Mouse (Mus musculus): ENCODE measurements around the gene Tor4a.

Tor4a gene

DNA sequence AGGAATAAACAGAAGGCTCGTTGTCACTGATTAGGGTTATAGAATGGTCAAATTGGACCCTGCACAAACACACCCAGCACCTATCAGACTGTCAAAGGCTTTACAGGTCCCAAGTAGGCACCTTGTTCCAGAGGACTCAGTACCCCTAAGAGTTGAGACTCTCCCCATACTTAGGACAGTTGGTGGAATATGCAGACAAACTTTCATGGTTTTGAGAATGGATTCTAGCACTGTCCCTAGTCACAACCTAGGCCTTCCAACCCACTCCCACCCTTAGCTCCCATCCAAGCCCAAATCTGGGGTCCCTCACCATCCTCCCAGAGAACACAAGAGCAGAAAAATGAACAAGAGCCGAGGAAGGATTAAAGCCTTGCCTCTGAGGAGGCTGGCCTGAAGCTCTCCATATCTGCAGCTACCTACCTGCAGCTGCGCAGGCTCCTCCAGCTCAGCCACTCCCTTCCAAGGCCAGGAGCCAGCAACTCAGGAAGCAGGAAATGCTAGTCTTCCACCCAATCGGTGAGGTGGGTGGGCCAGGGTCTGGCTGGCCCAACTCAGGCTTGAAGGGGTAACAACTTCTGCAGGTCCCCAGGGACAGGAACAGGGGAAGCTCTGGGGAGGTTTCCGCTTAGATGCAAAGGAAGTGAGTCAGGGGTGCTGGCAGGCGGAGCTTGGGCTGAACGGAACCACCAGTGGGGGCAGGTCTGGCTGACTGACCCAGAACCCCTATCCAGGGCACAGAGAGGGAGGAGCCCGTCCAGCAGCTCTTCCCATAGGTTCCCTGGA lies at the start of gene Tor4a:
Gene Tor4a, minus strand, starts transcription at position 715 of the 783 bp plus-strand sequence.
- DNase-seq (ENCODE audit: low spot score), result peak; percentile 50

DNA sequence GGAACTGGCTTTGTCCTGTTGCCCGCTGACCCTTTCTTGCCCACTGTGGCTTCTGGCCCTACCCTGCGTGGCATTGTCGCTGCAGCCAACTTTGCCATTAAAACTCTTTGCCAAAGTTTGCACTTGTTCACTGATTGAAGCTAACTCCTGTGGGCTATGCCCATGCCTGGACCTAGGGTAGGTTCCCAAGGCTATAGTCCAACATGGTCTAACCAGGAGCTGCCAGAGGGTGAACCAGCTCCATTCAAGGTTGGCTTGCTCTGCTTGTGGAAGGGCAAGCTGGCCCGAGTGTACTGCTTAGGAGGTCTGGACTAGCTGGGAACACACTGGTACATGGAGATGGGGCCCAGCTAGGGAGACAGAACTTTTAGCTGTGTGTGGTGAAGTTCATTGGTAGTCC lies 47.5 kb upstream of the Tor4a start:
- DNase-seq (ENCODE audit: low spot score), result no peak

DNA sequence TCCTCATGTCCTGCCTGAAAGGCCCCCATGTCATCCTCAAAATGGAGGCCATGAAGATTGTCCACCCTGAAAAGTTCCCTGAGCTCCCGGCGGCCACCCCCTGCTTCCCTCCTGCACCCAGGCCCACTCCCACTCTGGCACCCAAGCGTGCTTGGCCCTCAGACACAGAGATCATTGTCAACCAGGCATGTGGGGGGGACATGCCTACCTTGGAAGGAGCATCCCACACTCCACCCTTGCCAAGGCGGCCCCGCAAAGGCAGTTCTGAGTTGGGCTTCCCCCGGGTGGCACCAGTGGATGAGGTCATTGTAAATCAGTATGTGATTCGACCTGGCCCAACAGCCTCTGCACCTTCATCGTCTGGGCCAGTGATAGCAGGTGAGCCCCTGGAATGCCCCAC lies 46.7 kb upstream of the Tor4a start:
- DNase-seq (ENCODE audit: low spot score), result no peak

DNA sequence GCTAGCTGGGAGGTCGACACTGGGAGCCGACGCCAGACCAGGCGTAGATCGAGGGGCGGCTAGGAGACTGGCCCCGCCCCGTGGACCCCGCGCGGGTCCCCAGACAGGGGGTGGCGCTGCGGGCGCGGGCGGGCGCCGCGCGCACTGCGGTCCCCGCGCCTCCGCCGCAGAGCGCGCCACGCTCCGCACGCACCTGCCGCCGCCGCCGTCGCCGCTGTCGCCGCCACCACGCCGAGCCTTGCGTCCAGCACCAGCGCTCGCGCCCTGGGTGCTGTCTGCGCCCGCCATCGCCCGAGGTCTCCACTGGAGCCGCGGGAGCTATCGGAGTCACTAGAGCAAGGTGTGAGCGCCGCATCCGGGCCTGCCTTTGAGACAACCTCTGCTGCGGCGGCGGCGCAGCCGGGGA lies 45.4 kb upstream of the Tor4a start, which contains the start of the genes Rnf208 and Cysrt1:
Gene Rnf208, plus strand, starts transcription at position 155 of the 406 bp plus-strand sequence.
Gene Cysrt1, minus strand, starts transcription at position 352 of the 406 bp plus-strand sequence.
- DNase-seq (ENCODE audit: low spot score), result peak; percentile 38

DNA sequence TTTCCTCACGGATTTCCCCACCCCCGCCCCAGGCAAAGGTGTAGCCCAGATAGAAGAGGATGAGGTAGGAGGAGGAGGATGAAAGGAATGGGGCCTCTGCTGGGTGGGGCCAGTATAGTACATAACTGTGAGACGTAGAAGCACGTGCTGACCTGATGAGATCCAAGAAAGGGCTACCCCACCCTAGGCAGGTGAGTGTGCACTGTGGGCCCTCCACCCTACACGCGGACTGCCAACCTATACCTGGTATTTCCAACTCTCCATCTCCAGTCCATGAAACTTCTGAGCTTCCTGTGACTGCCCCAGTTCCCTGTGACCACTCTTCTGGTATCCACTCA lies 44.7 kb upstream of the Tor4a start:
- DNase-seq (ENCODE audit: low spot score), result no peak

DNA sequence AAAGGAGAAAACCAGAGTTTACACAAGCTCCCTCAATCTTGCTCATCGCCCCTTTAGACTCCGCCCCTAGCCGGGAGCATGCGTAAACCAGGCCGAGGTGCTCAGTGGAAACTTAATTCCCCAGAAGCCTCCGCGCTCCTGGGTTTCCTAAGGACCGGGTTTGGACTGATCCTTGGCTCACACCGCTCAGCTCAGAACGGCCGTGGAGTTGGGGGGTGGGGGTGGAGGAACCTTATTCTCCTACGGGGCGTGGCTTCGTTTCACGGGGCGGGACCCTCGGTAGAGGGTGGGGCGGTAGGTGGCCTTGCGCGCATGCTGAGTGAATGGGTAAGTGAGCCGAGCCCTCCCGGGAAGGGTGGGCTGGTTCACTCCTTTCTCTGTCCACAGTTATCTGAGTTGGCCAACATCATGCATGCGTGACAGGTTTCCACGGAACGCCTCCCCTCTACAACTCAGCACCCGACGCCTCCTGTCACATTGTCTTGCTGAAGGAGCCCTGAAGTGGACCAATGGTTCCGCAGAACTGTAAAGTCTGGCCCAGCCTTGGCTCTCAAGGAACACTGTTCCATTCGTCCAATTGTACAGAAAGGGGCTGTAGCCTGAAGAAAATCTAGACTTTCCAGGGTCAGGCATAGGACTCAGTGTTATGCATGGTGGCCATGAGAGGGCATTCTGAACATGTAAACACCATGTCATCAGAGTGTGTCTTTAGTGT lies 44.2 kb upstream of the Tor4a start:
- peak; percentile 86 for DNase-seq (ENCODE audit: low spot score)

DNA sequence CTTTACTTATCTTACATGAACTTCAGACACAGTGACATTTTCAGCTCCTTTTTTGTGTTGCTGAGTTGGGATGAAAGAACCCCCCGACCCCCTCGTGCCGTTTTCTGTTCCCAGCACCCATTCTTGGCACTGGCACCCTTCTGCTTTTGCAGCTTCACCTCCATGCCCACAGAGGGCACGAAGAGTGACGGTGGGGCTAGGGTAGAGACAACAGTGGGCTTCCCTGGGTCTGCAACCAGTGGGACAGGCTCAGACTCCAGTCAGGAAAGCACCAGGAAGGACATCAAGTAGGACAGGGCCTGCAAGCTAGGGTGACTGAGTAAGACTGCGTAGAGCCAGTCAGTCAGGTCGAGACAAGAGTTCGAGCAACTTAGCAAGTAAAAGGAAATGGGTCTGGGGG lies 43.6 kb upstream of the Tor4a start:
- no peak for DNase-seq (ENCODE audit: low spot score)

DNA sequence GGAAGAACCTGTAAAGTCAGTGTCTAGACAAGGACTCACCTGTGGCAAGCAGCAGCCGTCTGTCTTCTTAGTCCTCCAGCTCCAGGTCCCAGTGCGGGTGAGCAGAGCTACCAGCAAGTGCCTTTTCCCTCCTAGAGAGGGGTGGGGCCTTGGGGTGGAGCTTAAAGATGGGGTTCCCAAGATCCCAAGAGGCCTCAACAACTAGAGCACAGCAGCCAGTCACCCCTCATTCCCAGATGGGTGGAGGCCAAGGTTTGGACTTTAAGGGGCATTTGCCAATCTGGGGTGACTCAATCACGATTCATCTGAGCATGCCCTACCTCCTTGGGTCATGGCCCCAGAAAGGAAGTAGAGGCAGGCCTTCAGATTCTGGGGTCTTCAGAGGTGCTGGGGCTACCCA lies 43.1 kb upstream of the Tor4a start:
- DNase-seq (ENCODE audit: low spot score), result no peak

DNA sequence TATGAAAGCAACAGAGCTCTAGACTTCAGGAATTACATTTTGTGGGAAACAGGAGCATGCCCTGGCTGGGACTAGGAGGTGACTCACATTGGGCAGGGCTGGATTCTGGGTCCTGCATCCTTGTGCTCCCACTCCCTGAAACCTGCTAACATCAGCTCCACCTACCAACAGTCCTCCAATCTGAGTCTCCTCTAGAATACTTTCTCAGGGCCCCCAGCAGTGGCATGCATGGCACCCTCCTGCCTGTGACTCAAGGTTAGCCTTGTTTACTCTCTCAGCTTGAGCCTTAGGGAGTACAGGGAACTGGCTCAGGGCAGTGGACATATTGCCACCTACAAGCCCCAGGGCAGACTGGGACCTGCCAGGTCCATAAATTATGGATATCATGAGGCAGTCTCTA lies 41.4 kb upstream of the Tor4a start:
- DNase-seq (ENCODE audit: low spot score), result no peak

DNA sequence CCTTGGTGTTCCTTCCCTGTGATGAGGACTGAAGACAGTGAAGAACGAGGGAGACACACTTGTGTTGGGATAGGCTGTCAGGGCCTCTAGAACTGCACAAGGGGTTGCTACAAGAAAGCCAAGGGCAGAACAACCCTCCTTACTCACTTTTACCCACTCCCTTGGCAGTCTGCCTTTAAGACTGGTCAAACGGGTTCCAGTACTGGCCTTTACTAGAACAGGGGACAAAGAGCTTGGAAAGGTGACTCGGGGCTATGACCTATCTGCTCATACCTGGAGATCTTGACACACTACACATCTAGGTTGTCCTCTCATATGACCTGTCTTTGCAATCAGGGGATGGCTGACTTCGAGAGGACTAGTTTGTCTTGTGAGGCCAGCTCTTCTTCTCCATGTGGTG lies 40.8 kb upstream of the Tor4a start:
- DNase-seq (ENCODE audit: low spot score), result no peak

DNA sequence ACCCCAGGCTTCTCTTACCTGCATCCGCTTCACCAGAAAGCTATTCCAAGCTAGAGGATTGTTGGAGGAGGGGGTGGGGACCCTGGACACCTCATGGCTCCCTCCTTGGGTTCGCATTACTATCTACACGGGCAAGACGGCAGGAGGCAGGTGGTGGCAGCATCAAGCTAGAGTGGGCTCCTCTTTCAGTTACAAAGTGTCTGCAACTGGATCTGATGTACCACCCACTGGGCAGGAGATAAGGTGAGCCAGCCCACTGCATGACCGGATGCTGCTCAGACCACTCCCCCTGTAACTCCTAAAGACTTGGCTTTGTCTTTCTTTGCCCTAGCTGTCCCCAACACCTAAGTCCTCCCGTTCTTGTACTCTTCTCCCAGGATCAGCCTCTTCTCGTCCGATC lies 39.9 kb upstream of the Tor4a start, which contains the start of gene Rnf224:
Gene Rnf224, minus strand, starts transcription at position 174 of the 400 bp plus-strand sequence.
- peak; percentile 17 for DNase-seq (ENCODE audit: low spot score)

DNA sequence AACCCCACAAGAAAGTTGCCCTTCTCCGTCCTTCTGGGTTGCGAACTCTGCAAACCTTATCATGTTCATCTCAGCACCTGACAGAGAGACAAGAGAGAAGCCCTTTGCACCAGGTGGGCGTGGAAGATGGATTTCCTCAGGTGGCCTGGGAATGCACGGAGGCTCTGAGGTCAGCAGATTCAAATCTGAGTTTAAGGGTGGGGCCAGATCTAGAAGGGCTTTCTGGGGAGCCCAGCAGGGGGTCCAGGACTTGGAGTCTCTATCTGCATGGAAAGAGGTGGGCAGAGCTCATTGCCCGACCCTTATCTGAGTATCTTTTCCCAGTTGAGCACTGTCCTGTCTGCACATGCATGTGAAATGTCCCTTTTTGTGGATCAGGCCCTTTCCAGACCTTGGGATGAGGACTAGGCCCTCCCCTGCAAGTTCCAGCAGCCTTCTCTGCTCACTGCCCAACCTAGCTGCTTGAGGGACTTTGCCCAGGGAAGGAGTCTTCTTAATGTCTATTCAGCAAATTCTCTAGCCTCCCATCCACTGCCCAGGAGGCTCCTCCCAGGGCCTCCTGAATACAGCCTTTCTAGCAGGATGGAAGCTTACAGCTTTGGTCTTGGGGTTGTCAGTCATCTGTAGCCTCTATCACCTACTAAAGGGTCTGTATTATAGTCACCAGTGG lies 38.0 kb upstream of the Tor4a start:
- no peak for DNase-seq (ENCODE audit: low spot score)

DNA sequence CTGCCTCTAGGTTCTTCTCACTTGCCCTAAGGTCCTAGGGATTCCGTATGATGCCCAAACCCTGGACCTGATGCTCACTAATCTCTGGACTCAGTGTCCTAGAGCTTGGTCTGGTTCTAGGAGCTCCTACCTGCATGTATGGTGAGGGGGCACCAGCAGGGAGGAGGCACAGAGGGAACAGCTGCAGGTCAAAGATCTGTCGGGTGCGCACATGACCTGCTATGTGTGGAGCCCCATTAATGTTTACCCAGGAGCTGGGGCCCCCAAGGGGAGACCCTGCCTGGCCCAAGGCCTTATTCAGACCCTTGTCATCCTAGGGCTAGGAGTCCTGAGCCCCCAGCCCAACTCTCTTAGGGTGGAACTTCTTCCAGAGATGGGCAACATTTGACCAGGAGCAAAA lies 37.4 kb upstream of the Tor4a start, which contains the start of gene Slc34a3:
Gene Slc34a3, minus strand, starts transcription at position 315 of the 400 bp plus-strand sequence.
- DNase-seq (ENCODE audit: low spot score), result no peak

DNA sequence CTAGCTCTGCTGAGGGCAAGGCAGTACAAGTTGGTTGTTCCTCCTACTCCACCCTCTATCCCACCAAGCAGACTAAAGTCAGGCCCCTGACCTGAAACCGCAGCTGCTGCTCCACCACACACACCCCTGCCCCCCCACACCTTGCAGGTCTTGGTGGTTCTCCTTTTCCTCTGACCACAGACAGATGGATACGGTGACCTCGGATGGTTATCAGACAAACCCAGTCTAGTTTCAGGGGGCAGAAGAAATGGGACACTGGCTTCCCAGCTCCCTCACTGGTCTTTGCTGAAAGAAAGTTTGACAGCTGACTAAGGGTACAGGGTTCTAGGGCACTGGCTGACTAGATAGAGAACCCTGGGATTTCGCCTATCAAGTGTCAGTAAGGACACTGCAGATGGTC lies 36.7 kb upstream of the Tor4a start:
- no peak for DNase-seq (ENCODE audit: low spot score)

DNA sequence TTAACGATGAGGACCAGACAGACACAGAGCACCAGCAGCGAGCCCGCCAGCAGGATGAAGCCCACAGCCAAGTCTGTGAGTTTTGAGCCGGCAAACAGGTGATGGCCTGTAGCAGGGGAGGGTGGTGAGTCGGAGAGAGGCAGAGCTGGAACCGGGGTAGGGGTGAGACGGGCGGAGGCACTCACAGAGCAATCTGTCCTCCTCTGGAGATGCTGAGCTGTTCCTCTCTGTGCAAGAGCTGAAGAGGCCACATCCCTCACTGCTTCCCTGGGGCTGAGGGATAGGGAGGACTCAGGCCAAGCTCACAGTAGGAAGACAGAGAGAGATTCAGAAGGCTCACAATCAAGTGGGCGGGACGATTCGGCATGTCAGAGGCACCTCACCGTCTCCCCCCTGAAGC lies 34.4 kb upstream of the Tor4a start:
- DNase-seq (ENCODE audit: low spot score), result no peak

DNA sequence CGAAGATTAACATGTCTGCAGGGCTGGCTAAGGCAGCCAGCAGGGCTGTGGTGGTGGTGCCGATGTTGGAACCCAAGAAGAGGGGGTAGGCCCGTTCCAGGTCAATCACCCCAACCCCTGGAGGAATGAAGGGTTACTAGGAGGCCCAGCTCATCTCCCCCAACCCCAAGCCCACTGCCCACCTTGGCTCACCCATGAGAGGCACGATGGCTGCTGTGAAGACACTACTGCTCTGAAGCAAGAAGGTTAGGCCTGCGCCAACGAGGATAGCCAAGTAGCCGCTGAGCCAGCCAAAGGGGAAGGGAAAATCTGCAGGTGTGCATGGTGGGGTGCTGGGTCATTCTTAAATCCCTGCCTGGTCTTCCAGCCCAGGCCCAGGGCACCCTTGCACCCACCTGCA lies 33.9 kb upstream of the Tor4a start:
- DNase-seq (ENCODE audit: low spot score), result no peak

DNA sequence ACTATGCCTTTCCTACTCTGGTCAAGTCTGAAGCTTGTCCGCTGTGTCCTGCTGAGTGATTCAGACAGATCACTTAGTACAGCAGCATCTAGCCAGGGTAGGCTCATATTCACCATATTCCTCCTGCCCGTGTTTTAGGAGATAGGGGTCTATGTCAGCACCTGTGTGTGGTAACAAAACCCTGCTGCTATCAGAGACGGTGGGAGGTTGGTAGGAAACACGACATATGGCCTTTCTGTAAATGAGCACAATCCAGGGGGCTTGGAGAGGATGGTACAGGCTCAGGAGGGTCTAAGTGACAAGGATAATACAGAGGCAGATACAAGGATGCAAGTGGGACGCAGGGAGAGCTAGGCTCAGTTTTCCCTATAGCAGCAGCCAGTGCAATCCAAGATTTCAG lies 32.9 kb upstream of the Tor4a start:
- no peak for DNase-seq (ENCODE audit: low spot score)

DNA sequence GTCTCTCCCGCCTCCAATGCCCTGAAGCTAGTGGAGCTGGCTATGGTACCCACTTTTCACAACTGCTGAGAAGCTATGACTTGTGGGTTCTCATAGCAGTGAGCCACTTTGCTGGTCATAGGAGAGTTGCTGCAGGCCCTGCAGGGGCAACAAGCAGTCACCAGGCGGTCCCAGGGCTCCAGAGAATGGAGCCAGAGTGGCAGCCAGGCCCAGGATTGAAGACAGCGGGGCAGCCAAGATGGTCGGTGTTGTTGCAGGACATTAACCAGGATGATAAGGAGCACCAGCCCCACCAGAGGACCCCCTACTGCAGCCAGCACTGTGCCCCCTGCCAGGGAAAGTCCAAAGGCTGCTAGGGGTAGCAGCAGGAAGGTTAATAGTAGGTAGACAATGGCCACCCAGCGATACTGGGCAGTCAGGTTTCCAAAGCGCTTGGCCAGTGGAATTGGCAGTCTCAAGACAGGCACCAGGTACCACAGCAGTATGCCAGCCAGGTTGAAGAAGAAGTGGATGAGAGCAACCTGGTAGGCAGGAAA lies 32.4 kb upstream of the Tor4a start:
- no peak for DNase-seq (ENCODE audit: low spot score)

DNA sequence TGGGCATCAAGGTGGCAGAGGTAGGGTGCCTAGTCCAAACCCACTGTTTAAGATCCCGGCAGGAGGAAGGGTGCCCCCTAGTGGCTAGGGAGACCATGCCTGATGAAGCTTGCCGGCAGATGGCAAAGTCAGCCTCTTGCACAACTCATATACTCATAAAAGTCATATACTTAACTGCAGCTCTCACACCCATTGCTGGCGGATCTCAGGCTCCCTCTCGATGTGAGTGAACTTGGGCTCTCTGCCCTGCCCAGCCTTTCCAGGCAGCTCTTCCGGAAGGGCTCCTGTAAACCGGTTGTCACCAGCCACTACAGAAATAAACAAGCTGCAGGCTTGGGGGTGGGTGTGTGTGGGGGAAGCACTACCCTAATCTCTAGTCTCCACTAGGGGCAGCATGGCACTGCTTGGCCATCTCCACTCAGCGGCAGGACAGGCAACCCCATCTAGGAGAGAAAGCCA lies 31.8 kb upstream of the Tor4a start:
- peak; percentile 91 for DNase-seq (ENCODE audit: low spot score)

DNA sequence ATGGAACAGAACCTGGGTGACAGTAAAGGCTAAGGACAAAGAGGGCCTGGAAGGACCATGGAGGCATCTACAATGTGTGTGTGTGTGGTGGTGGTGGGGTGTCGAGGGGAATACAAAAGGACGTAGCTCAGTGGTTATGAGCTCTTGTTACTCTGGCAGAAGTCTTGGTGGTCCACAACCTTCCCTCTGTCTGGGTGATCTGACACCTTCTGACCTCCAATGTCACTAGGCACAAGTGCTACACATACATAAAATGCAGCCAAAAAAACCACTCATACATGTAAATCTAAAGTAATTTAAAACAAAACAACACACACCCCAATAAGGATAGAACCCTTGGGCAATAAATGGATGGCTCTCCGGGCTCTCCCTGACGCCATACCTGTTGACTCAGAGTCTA lies 30.7 kb upstream of the Tor4a start:
- no peak for DNase-seq (ENCODE audit: low spot score)

DNA sequence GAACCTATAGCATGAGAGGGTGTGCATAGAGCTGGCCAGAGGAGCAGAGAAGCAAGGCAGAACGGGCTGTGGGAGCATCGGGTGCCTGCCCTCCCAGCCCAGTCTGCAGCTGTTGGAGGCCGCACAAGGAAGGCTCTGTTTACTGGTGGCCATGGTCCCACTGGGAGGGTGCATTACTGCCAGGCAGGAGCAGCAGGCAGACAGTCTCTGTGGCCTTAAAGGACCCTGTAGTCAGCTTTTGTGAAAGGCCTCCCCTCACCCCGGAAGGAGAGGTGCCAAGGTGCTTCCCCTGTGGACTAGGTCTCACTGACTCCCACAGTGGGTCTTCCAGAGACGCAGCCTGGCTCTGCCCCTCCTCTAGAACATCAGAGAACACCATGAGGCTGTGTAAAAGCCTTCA lies 30.2 kb upstream of the Tor4a start:
- no peak for DNase-seq (ENCODE audit: low spot score)

DNA sequence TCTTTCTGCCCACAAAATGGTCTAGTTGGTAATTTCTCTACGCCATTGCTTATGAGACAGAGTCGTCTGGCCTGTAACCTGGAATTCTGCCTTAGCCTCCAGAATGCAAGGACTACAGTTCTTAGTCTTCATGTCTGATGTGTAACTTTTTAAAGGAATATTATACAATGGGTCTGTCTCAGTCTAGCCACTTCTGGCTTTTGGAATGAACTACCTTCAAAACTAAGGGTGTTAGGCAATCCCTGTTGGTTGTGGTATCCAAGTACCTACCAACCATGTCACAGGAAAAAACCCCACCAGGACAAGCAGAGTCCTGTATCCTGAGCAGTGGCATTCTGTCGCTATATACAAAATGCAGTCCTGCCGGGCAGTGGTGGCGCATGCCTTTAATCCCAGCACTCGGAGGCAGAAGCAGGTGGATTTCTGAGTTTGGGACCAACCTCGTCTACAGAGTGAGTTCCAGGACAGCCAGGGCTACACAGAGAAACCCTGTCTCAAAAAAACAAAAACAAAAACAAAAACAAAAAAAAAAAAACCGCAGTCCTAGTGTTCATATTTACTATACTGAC lies 29.2 kb upstream of the Tor4a start:
- no peak for DNase-seq (ENCODE audit: low spot score)

Measured in embryo, embryonic 10 days (tissue).